Mouse (Mus musculus): Measurements from ENCODE around the gene Sufu. TPM values are rescaled to one million over a fixed set of nuclear protein-coding genes. Genes with fewer than 3 reads are reported as not detected.

Gene Sufu
- total RNA-seq, 2 experiments from 2014 or later: 24.2 to 25.4 TPM

- DNase-seq: no peak
Observed at GRCm38 (mm10) chr19:46429250-46429649, 32.6 kb downstream of the Sufu start.

DNA sequence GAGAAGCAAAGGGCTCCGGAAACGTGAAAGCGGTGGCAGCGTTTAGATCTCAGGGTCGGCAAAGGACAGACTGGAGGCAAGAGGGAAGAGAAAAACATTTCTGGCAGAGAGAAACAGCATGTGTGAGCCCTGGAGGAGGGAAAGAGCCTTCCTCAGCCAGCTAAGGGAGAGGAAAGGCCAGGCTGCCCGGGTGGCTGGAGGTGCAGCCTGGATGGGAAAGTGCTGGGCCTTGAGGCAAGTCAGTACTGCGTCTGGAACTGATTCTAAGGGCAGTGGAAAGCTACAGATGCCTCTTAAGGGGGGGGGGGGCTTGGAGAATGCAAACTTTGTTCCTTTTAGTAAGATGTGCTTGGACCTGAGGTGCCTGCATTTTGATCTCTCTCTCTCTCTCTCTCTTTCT lies 37.0 kb downstream of the Sufu start:
- no peak for DNase-seq

- DNase-seq: no peak
Observed at GRCm38 (mm10) chr19:46434148-46434547, 37.5 kb downstream of the Sufu start.

GRCm38 (mm10) chr19:46434591-46434990 lies 37.9 kb downstream of the Sufu start:
- DNase-seq: no peak

DNA sequence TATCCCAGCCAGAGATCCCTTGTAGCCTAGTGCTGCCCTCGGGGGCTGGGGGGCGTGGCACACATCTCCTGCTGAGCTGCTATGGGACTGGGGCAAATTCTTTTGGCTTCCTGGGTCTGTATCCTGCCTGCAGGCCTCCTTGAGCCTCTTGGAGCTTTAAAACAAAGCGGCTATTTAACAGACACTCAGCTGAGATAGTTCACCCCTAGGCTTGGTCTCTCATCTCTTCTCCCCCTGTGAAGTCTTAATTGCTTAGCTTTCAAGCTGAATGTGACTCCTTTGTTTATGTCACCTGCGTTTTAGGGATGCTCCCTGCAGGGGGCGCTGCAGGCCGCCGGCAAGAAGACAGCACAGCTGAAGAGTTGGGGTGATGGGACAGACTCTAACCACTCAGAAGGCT lies 38.8 kb downstream of the Sufu start:
- no peak for DNase-seq

GRCm38 (mm10) chr19:46443509-46443908 lies 46.8 kb downstream of the Sufu start:
- no peak for DNase-seq

GRCm38 (mm10) chr19:46444209-46444608 lies 47.5 kb downstream of the Sufu start:
- peak; percentile 76 to 81 for DNase-seq

GRCm38 (mm10) chr19:46445641-46446040 lies 48.9 kb downstream of the Sufu start:
- DNase-seq: no peak

DNA sequence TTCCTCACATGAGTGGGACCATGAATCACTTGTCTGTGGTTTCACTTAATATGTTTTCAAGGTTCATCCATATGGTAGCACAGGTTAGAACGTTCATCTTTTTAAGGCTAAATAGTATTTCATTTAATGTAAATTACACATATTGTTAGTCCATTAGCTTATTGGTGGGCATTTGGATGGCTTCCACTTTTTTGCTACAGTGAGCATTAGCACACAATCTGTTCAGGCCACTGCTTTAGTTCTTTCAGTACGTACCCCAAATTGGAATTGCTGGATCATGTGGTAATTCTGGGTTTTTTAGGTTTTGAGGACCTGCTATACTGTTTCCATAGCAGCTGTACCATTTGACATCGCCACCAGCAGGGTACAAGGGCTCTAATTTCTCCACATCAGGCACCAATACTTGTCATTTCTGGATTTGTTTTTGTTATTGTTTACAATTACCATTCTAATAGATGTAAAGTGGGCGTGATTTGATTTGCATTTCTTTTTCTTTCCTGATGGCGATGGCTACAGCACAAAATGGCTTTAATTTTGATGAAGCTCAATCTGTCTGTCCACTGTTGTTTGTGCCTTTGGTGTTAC lies 49.8 kb downstream of the Sufu start:
- no peak for DNase-seq

- no peak for DNase-seq
Observed at GRCm38 (mm10) chr19:46447110-46447509, 50.4 kb downstream of the Sufu start.

- no peak for DNase-seq
Observed at GRCm38 (mm10) chr19:46447911-46448310, 51.2 kb downstream of the Sufu start.

DNA sequence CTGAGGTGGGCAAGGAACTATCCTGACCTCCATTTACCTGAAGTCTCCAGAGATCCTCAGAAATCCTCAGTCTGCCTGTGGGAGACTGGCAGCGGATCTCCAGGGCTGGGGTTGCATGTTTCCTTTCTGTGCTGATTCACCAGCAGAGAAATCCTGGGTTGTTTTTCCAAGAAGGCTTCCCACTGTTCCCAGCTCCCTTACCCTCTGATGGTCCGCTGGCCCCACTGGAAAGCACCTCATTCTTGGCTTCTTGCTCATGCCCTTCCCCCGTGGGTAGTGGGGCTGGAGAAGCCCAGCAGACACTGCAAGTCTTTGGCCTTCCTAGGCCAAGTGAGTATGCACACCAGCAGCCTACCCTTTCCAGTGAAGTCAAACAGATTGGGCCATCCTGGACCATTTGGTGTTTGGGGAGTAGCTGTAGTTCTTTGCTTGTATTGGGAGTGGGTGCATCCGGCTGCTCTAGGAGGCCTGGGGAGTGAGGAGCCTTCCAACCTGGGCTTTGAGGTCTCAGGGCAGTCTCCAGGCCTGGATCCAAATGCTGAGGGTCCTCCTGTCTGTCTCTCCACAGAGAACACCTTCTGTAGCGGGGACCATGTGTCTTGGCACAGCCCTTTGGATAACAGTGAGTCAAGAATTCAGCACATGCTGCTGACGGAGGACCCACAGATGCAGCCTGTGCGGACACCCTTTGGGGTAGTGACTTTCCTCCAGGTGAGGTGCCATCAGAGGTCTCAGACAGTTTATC lies 52.7 kb downstream of the Sufu start:
- DNase-seq: no peak

GRCm38 (mm10) chr19:46452052-46452827 lies 55.5 kb downstream of the Sufu start:
- DNase-seq: peak; percentile 47 to 69

- no peak for DNase-seq
Observed at GRCm38 (mm10) chr19:46452916-46453315, 56.2 kb downstream of the Sufu start.

DNA sequence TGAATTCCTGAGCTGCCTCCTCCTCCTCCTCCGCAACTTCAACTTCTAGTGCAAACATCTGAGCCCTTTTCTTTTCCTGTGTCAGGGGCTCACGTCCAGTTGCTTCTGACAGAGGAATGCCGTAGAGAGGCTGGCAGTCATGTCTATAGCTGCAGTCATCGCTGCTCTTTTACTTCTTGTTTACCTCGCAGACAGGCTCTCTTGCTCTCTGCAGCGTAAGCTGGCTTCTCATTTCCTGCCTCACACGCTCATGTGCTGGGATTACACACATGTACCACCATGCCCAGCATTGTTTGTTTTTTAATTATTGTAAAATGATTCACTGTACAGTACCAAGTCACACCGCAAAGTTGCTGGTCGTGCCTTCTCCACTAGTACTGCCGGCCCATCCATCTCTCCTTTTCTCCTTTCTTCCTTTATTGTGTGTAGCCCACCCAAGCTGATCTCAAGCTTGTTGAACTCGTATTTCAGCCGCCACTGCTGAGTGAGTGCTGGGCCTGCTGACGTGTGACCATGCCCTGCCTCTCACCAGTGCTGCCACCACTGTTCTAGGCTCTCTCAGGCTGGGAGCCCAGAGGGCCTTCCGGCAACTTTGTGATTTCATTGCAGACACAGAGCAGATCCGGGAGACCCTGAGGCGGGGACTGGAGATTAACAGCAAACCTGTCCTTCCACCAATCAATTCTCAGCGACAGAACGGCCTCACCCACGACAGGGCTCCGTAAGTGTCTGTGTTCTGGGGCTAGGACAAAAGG lies 57.6 kb downstream of the Sufu start:
- peak in 1 of 2 experiments; percentile 24 for DNase-seq

- peak; percentile 43 to 63 for DNase-seq
Observed at GRCm38 (mm10) chr19:46455032-46455431, 58.3 kb downstream of the Sufu start.

DNA sequence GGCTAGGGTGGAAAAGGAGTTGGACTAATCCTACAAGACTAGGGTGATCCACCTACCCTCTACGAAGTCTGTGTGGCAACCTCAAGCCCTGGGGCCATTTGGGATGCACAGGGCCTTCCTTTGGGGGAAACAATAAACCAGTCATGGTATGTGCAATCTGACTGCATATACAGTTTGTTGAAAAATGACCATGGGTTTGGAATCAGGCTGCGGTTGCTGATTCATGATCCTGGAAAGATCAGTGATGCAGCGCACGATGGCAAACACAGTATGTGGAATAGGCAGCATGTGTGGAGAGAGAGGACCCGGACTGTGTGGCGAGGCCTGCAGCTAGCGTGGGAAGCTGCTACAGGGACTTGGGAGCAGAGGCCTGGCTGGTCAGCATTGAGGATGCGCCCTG lies 58.9 kb downstream of the Sufu start:
- DNase-seq: no peak

DNA sequence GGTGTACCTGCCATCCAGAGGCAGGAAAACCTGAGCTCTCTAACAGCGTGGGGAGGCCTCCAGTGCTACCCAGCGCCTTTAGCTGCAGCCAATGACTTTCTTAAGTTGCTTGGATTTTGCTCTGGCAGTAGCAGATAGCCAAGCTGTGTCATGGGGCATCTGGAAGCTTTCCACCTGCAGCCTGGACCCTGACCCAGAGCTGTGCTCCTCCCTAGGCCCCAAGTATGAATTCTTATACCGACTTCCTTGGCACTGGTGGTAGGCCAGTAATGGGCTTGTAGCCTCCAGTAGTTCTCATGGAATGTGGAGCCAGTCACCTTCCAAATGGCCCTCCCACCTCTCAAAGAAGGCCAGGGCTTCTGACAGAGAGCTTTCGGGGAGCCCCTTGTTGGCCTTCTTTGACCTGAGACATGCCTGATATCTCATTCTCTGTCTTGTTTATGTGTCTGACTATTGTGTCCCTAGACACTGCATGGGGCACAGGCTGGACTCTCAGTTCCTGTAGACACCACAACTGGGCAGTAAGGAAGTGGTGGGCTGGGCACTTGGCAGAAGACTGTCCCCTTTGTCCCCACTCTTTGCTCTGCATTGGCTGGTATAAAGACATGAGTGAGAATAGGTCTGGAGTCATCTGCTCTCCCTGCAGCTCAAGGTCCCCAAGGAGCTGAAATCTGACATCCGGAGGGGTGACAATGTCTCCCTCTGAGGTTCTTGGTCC lies 59.5 kb downstream of the Sufu start:
- peak in 1 of 2 experiments; percentile 24 for DNase-seq

- DNase-seq: no peak
Observed at GRCm38 (mm10) chr19:46457798-46458197, 61.1 kb downstream of the Sufu start.

GRCm38 (mm10) chr19:46459256-46459655 lies 62.6 kb downstream of the Sufu start:
- DNase-seq: peak; percentile 66 to 70

DNA sequence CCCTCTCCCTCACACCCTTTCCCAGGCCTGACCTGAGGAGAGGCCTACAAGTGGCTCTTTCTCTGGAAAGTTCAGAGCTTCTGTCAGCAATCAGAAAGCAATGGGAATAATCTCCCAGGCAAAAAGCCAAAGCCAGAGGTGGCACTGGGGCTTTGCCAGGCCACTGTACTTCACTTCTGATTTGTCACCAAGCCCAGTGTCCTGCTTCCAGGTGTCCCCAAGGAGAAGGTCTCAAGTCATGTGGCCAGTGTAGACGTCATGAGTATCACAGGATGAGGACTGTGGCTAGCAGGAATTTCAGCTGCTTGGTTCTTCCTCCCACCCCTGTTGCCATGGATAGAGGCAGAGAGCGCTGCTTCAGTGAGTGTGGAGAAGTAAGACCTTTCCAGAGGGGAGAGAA lies 63.2 kb downstream of the Sufu start:
- peak; percentile 29 to 43 for DNase-seq

- DNase-seq: no peak
Observed at GRCm38 (mm10) chr19:46462574-46462973, 65.9 kb downstream of the Sufu start.

All from adrenal gland, postnatal 36 days (tissue).